Mouse (Mus musculus) lung, embryonic 15.5 days (tissue): Measurements from ENCODE around the gene Tnfrsf19. TPM values are rescaled to one million over a fixed set of nuclear protein-coding genes. Genes with fewer than 3 reads are reported as not detected.

Experiments
- ATAC-seq: fragments of 200-750 bp; cut with Nextera tagmentation; 2 replicates; pipeline ENCODE4 v1.8.0; 2017; ENCODE audit warnings: moderate number of reproducible peaks, borderline replicate concordance; ENCODE audit not compliant: low FRiP score, low TSS enrichment; ENCODE audit errors: extremely low read depth
- H3K27ac ChIP-seq: fragments of 300-500 bp; sonication (generic); 2 replicates; pipeline ENCODE4 v1.5.1; 2015; ENCODE audit warnings: moderate library complexity, mild to moderate bottlenecking, inconsistent platforms
- H3K27me3 ChIP-seq: fragments of 300-500 bp; sonication (generic); 2 replicates; pipeline ENCODE4 v1.6.1; 2015; ENCODE audit warnings: inconsistent platforms
- H3K36me3 ChIP-seq: fragments of 300-500 bp; sonication (generic); 2 replicates; pipeline ENCODE4 v1.6.1; 2015; ENCODE audit warnings: inconsistent platforms
- H3K4me1 ChIP-seq: fragments of 300-500 bp; sonication (generic); 2 replicates; pipeline ENCODE4 v1.6.1; 2015; ENCODE audit warnings: inconsistent platforms
- H3K4me2 ChIP-seq: fragments of 300-500 bp; sonication (generic); 2 replicates; pipeline ENCODE4 v1.6.1; 2015; ENCODE audit warnings: inconsistent platforms, mild to moderate bottlenecking, moderate library complexity
- H3K4me3 ChIP-seq: fragments of 300-500 bp; sonication (generic); 2 replicates; pipeline ENCODE4 v1.5.1; 2015; ENCODE audit warnings: mild to moderate bottlenecking, inconsistent platforms
- H3K9ac ChIP-seq: fragments of 300-500 bp; sonication (generic); 2 replicates; pipeline ENCODE4 v1.6.1; 2015; ENCODE audit warnings: inconsistent platforms
- H3K9me3 ChIP-seq: fragments of 300-500 bp; sonication (generic); 2 replicates; pipeline ENCODE4 v1.6.1; 2016; ENCODE audit warnings: inconsistent platforms
- WGBS: fragments of 180-500 bp; shearing (Covaris S2); methylation state at CpG from one replicate; pipeline ENCODE4 v1.1.7; 2015; 5-methylcytosine and 5-hydroxymethylcytosine counted together
- polyA plus RNA-seq: library from polyadenylated mRNA; unstranded; fragments of >200 nt; fragmentation: Nextera tagmentation; extraction: Ambion mirVana; gene quantifications from 2 replicates; pipeline ENCODE4 v1.2.1, GENCODE M21; 2015

Gene Tnfrsf19
- polyA plus RNA-seq = 96.5 and 105 TPM in 2 replicates

- ATAC-seq = peak; percentile 90
- peak within 1 kb of the TSS; percentile 59 for H3K9ac ChIP-seq
- WGBS = under 1% methylated on average over 38 of the region's 38 CpGs
- no peaks in the 10 kb centered on the region for H3K9me3 ChIP-seq
- peaks cover 49% of the 10 kb centered on the region for H3K4me1 ChIP-seq
- H3K4me2 ChIP-seq = peak within 1 kb of the TSS; percentile 88
- peak within 1 kb of the TSS; percentile 57 for H3K4me3 ChIP-seq
- no peaks in the 10 kb centered on the region for H3K36me3 ChIP-seq
- H3K27ac ChIP-seq = peak within 1 kb of the TSS; percentile 92
- H3K27me3 ChIP-seq = no peaks in the 10 kb centered on the region
Observed at GRCm38 (mm10) chr14:61046091-61046681, at the start of gene Tnfrsf19. TSS of gene Tnfrsf19 (minus strand) at chr14:61046490.

DNA sequence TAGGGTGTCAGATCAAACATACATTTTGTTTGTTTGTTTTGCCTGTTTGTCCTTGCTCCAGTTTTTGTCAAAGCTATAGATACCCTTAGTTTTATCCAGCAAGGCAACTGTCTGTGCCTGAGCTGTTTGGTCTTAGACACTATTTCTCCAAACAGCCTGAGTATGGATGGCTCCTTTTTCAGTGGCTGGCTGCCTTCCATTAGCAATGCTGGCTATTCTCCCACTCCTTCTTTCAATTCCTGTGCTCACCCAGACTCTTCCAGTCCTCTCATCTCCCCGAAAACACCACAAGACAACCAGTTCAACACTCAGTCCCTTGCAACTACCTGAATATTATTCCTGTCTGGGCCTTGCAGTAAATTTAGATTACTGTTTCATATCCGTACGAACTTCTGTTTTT, 45.8 kb upstream of the Tnfrsf19 start:
- Histone ChIP-seq H3K27me3 (no peaks in the 10 kb centered on the region), H3K4me3 (no peak overlapping the region), H3K9ac (no peak overlapping the region), H3K27ac (no peak overlapping the region), H3K36me3 (no peaks in the 10 kb centered on the region), H3K4me1 (no peaks in the 10 kb centered on the region), H3K9me3 (no peaks in the 10 kb centered on the region), H3K4me2 (no peak overlapping the region)
- 76% methylated on average over 3 of the region's 3 CpGs for WGBS
- no peak for ATAC-seq

- H3K4me2 ChIP-seq = no peak overlapping the region
- no peak overlapping the region for H3K4me3 ChIP-seq
- H3K27ac ChIP-seq = no peak overlapping the region
- H3K9me3 ChIP-seq = no peaks in the 10 kb centered on the region
- H3K9ac ChIP-seq = no peak overlapping the region
- H3K27me3 ChIP-seq = no peaks in the 10 kb centered on the region
- no peaks in the 10 kb centered on the region for H3K4me1 ChIP-seq
- 78% methylated on average over 5 of the region's 5 CpGs for WGBS
- H3K36me3 ChIP-seq = no peaks in the 10 kb centered on the region
- ATAC-seq = no peak
Observed at GRCm38 (mm10) chr14:61090955-61091354, 44.7 kb upstream of the Tnfrsf19 start.

- H3K4me3 ChIP-seq = no peak overlapping the region
- ATAC-seq = no peak
- H3K36me3 ChIP-seq = no peaks in the 10 kb centered on the region
- no peak overlapping the region for H3K9ac ChIP-seq
- H3K4me2 ChIP-seq = no peak overlapping the region
- H3K27ac ChIP-seq = no peak overlapping the region
- WGBS = 59% methylated on average over 8 of the region's 8 CpGs
- no peaks in the 10 kb centered on the region for H3K27me3 ChIP-seq
- H3K9me3 ChIP-seq = no peaks in the 10 kb centered on the region
- H3K4me1 ChIP-seq = no peaks in the 10 kb centered on the region
Observed at GRCm38 (mm10) chr14:61088187-61088586, 41.9 kb upstream of the Tnfrsf19 start.

DNA sequence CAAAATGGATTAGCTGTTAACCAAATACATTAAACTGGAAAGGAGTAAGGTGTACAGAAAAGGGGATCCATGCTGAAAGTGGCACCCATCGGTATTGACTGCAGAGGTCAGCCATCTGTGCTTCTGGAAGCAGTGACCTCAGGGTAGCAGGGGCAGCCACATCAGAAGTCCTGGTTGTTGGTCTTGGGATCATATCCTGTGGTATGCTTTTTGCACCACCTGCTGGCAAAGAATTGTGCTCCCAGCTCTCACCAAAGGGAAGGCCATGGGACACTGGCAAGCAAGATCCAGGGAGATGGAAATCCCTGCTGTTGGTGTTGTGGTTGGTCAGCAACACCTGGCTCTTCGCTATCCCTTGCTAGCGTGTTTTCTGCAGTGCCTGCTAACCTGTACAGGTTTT, 39.0 kb upstream of the Tnfrsf19 start:
- Histone ChIP-seq H3K9ac (no peak overlapping the region), H3K27me3 (no peaks in the 10 kb centered on the region)
- ATAC-seq = no peak

DNA sequence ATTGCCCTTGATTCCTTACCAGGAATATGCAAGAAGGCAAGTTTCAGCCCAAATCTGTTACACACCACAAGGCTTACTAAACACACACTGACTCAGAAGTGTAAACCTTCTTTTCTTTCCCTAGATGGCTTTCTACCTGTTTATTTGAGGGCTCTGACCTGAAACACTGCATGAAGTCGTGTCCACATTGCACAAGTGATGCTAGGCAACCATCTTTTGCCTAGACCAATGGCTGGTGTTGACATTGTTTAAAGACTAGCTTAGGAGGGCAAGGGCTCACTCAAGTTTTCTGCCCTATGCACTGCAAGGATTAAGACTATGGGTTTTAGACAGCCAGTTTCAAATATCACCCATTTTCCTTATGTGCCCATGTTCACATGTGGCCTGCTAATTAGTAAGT, 23.3 kb upstream of the Tnfrsf19 start:
- Histone ChIP-seq H3K36me3 (no peaks in the 10 kb centered on the region), H3K4me1 (peaks cover 16% of the 10 kb centered on the region), H3K27me3 (no peaks in the 10 kb centered on the region), H3K4me3 (no peak overlapping the region), H3K27ac (peak overlapping the region; percentile 17), H3K9me3 (no peaks in the 10 kb centered on the region), H3K4me2 (no peak overlapping the region), H3K9ac (no peak overlapping the region)
- ATAC-seq = no peak
- WGBS = 36% methylated on average over 1 of the region's 1 CpGs

More for the DNA sequence above, 39.0 kb upstream of the Tnfrsf19 start:
- no peaks in the 10 kb centered on the region for H3K4me1 ChIP-seq
- H3K36me3 ChIP-seq = no peaks in the 10 kb centered on the region
- H3K4me2 ChIP-seq = no peak overlapping the region
- H3K27ac ChIP-seq = no peak overlapping the region
- WGBS = 49% methylated on average over 3 of the region's 3 CpGs
- no peak overlapping the region for H3K4me3 ChIP-seq
- no peaks in the 10 kb centered on the region for H3K9me3 ChIP-seq

GRCm38 (mm10) chr14:61061729-61062128, 15.4 kb upstream of the Tnfrsf19 start:
- no peaks in the 10 kb centered on the region for H3K36me3 ChIP-seq
- no peak overlapping the region for H3K4me3 ChIP-seq
- H3K9me3 ChIP-seq = no peaks in the 10 kb centered on the region
- no peak overlapping the region for H3K4me2 ChIP-seq
- no peak overlapping the region for H3K9ac ChIP-seq
- H3K27ac ChIP-seq = peak overlapping the region; percentile 8; the same call in 1 of the 2 replicates
- ATAC-seq = no peak
- no peaks in the 10 kb centered on the region for H3K27me3 ChIP-seq
- WGBS = 39% methylated on average over 3 of the region's 3 CpGs
- H3K4me1 ChIP-seq = peaks cover 33% of the 10 kb centered on the region

GRCm38 (mm10) chr14:61059316-61059945, 13.1 kb upstream of the Tnfrsf19 start:
- ATAC-seq = no peak
- WGBS = 61% methylated on average over 9 of the region's 9 CpGs

GRCm38 (mm10) chr14:61056962-61057361, 10.7 kb upstream of the Tnfrsf19 start:
- H3K9me3 ChIP-seq = no peaks in the 10 kb centered on the region
- H3K4me3 ChIP-seq = peak overlapping the region; percentile 26
- no peaks in the 10 kb centered on the region for H3K27me3 ChIP-seq
- WGBS = 7% methylated on average over 11 of the region's 11 CpGs
- peaks cover 45% of the 10 kb centered on the region for H3K4me1 ChIP-seq
- no peaks in the 10 kb centered on the region for H3K36me3 ChIP-seq
- no peak overlapping the region for H3K27ac ChIP-seq
- ATAC-seq = no peak
- H3K9ac ChIP-seq = peak overlapping the region; percentile 22; the same call in 1 of the 2 replicates
- peak overlapping the region; percentile 60 for H3K4me2 ChIP-seq

More at GRCm38 (mm10) chr14:61059316-61059945, 13.1 kb upstream of the Tnfrsf19 start:
- H3K27me3 ChIP-seq = no peaks in the 10 kb centered on the region
- peaks cover 51% of the 10 kb centered on the region for H3K4me1 ChIP-seq
- H3K27ac ChIP-seq = no peak overlapping the region
- H3K4me3 ChIP-seq = no peak overlapping the region
- no peak overlapping the region for H3K9ac ChIP-seq
- H3K4me2 ChIP-seq = no peak overlapping the region
- H3K9me3 ChIP-seq = no peaks in the 10 kb centered on the region
- no peaks in the 10 kb centered on the region for H3K36me3 ChIP-seq

DNA sequence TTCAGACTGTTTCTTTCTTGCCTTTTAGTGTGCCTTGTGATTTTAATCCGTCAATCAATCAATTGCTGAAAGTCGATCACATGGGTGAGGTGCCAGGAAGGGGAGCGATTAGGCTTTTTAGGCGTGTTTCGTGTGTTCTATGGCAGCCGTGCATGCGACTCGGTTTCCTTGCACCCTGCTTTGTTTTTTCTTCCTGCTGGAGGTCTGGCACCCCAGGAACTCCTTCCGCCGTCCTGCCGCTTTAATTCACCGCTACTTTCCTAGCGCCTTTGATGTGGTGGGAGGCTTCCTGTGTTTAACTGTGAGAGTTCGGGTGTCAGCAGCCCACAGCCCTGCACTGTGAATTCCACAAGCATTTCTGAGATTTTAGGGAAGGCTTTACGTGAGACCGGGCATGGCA, 10.2 kb upstream of the Tnfrsf19 start:
- peak overlapping the region; percentile 26 for H3K4me3 ChIP-seq
- H3K36me3 ChIP-seq = no peaks in the 10 kb centered on the region
- H3K4me1 ChIP-seq = peaks cover 43% of the 10 kb centered on the region
- peak overlapping the region; percentile 22; the same call in 1 of the 2 replicates for H3K9ac ChIP-seq
- H3K27ac ChIP-seq = no peak overlapping the region
- no peaks in the 10 kb centered on the region for H3K27me3 ChIP-seq
- peak overlapping the region; percentile 60 for H3K4me2 ChIP-seq
- ATAC-seq = no peak
- WGBS = 2% methylated on average over 16 of the region's 16 CpGs
- no peaks in the 10 kb centered on the region for H3K9me3 ChIP-seq

DNA sequence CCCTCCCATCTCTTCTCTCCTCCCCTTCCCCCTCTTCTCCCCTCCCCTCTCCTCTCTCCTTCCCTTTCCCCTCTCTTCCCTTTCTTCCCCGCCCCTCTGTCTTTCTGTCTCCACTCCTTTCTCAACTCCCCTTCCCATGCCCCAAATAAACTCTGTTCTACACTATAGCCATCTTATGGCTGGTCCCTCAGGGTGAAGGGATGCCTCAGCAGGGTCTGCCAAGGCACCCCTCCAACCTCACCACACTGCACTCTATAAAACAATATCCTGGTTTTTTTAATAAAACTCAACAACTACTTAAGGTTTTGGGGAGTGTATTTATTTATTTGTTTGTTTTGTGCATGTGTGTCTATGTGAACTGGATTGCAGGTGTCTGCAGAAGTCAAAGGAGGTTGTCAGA, 9.6 kb upstream of the Tnfrsf19 start:
- H3K4me2 ChIP-seq = peak overlapping the region; percentile 60
- H3K4me1 ChIP-seq = peaks cover 37% of the 10 kb centered on the region
- H3K36me3 ChIP-seq = no peaks in the 10 kb centered on the region
- no peaks in the 10 kb centered on the region for H3K9me3 ChIP-seq
- no peaks in the 10 kb centered on the region for H3K27me3 ChIP-seq
- H3K4me3 ChIP-seq = peak overlapping the region; percentile 26; the same call in 1 of the 2 replicates
- 57% methylated on average over 1 of the region's 1 CpGs for WGBS
- ATAC-seq = no peak
- no peak overlapping the region for H3K27ac ChIP-seq
- no peak overlapping the region for H3K9ac ChIP-seq

DNA sequence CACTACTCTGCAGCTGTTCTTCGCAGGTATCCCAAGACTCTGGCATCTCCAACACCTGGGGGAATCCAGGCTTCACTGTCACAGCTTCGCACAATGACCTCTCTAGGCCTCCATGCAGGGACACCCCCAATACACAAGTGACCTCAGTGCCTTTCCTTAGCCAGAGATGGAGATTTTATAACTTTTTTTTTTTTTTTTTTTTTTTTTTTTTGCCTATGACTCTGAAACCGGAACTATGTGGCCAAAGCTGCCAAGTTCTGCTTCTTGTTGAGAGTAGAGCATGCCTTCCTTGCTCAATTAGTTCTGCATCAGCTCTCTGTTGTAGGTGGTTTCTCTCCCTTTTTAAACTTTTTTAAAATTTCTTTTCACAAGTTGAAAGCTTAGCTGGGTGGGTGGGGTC, 5.9 kb upstream of the Tnfrsf19 start:
- ATAC-seq = no peak
- H3K9ac ChIP-seq = no peak overlapping the region

More for the DNA sequence above, 5.9 kb upstream of the Tnfrsf19 start:
- no peak overlapping the region for H3K4me2 ChIP-seq
- H3K36me3 ChIP-seq = no peaks in the 10 kb centered on the region
- no peaks in the 10 kb centered on the region for H3K27me3 ChIP-seq
- no peak overlapping the region for H3K27ac ChIP-seq
- peaks cover 39% of the 10 kb centered on the region for H3K4me1 ChIP-seq
- 94% methylated on average over 3 of the region's 3 CpGs for WGBS
- no peak overlapping the region for H3K4me3 ChIP-seq
- H3K9me3 ChIP-seq = no peaks in the 10 kb centered on the region
